Mouse (Mus musculus): ENCODE measurements around the gene Amh.

- no peak for TF ChIP-seq CTCF (IDR thresholded peaks at IDR 0.05)
- TF ChIP-seq EP300 (IDR thresholded peaks at IDR 0.05) = no peak
Observed at GRCm38 (mm10) chr10:80785963-80786362, 19.1 kb upstream of the Amh start.

All from lung, postnatal 0 days (tissue).